Comparison of ENCODE assay signal across 8 mouse cellular contexts in the genomic region with DNA sequence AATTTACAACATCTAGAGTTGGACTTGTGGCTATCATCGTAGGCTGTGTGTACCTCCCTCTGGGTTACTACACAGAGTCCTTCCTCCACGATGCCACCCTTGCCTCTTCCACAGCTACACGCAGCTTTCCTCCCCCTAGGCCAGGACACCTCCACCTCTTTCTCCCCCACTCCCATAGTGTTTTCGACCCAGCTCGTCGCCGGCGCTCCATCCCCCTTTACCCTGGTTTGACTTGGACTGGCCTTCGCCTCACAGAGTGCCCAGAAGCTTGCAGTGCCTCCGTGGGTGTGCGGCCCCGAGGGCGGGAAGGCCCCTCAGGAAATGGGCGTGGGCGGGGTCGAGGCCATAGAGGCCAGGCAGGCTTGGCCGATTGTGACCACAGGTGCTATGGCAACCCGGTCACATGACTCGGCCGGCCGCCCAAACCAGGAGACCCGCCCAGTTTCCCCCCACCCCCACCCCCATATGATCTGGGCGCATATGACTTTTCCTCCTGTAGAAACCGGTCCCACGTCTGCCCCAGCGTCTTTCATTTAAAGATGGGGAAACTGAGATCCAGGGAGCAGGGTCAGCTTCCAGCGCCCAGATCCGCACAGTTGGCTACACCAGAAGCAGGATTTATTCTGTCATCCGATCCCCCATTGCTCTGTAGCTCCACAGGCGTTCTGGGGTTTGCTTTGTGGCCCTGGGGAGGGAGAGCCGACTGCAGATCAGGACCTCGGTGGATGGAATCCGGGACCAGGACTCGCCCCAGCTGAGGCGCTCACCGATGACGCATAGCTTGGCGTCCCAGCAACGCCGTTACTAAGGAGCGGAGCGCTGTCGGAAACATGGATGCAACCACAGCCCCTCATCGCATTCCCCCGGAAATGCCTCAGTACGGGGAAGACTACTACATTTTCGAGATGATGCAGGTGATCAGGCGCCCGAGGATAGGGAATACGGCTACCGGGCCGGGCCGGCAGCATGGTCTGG. TPM values are rescaled to one million over a fixed set of nuclear protein-coding genes. Genes with fewer than 3 reads are reported as not detected.
DNase-seq lines count a peak whose midpoint lies in the region; ATAC-seq and TF ChIP-seq lines count a peak whose summit lies in the region.

A gene (minus strand): TSS at position 367 of the 975 bp plus-strand sequence.
A gene (plus strand): TSS at position 804 of the 975 bp plus-strand sequence.

- H3K4me2 ChIP-seq in embryonic facial prominence, embryonic 14.5 days (ENCODE audit: low read depth, low read length), result peak within 1 kb of the TSS; percentile 95
- peak within 1 kb of the TSS; percentile 92 for H3K4me2 ChIP-seq in heart, embryonic 11.5 days
- peak within 1 kb of the TSS; percentile 92 for H3K4me2 ChIP-seq in kidney, embryonic 16.5 days (replicated peaks; ENCODE audit: low read depth, low read length)
- peak within 1 kb of the TSS; percentile 91 for H3K4me2 ChIP-seq in myocyte (ENCODE audit: low read depth)

- peak within 1 kb of the TSS; percentile 69 for H3K27ac ChIP-seq in embryonic facial prominence, embryonic 14.5 days (replicated peaks; ENCODE audit: low read depth, low read length)
- peak within 1 kb of the TSS; percentile 66 for H3K27ac ChIP-seq in heart, embryonic 11.5 days (ENCODE audit: low read depth, low read length)
- peak within 1 kb of the TSS; percentile 79 for H3K27ac ChIP-seq in kidney, embryonic 16.5 days (ENCODE audit: low read length)
- H3K27ac ChIP-seq in liver, adult 2 months (replicated peaks; ENCODE audit: insufficient read depth, low read depth, low read length), result no peak within 1 kb of the TSS

- H3ac ChIP-seq in myocyte (ENCODE audit: control insufficient read depth, insufficient read length), result peak within 1 kb of the TSS; percentile 5

- no peaks in the 10 kb centered on the region for H3K9me3 ChIP-seq in embryonic facial prominence, embryonic 14.5 days (ENCODE audit: control insufficient read depth, low read length)
- H3K9me3 ChIP-seq in heart, embryonic 11.5 days (replicated peaks; ENCODE audit: control insufficient read depth, low read length), result no peaks in the 10 kb centered on the region
- H3K9me3 ChIP-seq in kidney, embryonic 16.5 days (ENCODE audit: low read length), result no peaks in the 10 kb centered on the region

- ATAC-seq in embryonic facial prominence, embryonic 14.5 days (ENCODE audit: low read depth), result peak; percentile 90
- ATAC-seq in heart, embryonic 11.5 days (replicated peaks; ENCODE audit: insufficient number of reproducible peaks, low FRiP score, low TSS enrichment), result peak; percentile 81
- peak; percentile 91 for ATAC-seq in kidney, embryonic 16.5 days (ENCODE audit: low FRiP score, low TSS enrichment)

- no peaks in the 10 kb centered on the region for H3K79me2 ChIP-seq in liver, adult 2 months (ENCODE audit: control insufficient read depth, insufficient read depth, low read length)
- H3K79me2 ChIP-seq in myocyte (ENCODE audit: control insufficient read depth, insufficient read depth), result no peaks in the 10 kb centered on the region

- no peak for TF ChIP-seq CTCF in liver, adult 2 months (IDR thresholded peaks at IDR 0.05; ENCODE audit: low read depth, low read length)

- 2% methylated on average over 49 of the region's 53 CpGs for WGBS in embryonic facial prominence, embryonic 14.5 days
- 2% methylated on average over 53 of the region's 53 CpGs for WGBS in heart, embryonic 11.5 days (ENCODE audit: insufficient replicate concordance)
- under 1% methylated on average over 53 of the region's 53 CpGs for WGBS in kidney, embryonic 16.5 days
- WGBS in liver, adult 2 months, result 5% methylated on average over 53 of the region's 53 CpGs

- peak within 1 kb of the TSS; percentile 75 for H3K9ac ChIP-seq in embryonic facial prominence, embryonic 14.5 days (ENCODE audit: low read depth, low read length)
- peak within 1 kb of the TSS; percentile 77 for H3K9ac ChIP-seq in heart, embryonic 11.5 days (ENCODE audit: low read depth, low read length)
- peak within 1 kb of the TSS; percentile 78 for H3K9ac ChIP-seq in kidney, embryonic 16.5 days (replicated peaks; ENCODE audit: low read length)
- peak within 1 kb of the TSS; percentile 30; the same call in 1 of the 2 replicates for H3K9ac ChIP-seq in liver, adult 2 months (ENCODE audit: low read depth, low read length)

- TF ChIP-seq POLR2A in liver, adult 2 months (IDR thresholded peaks at IDR 0.05; ENCODE audit: extremely low read depth, insufficient read depth, low read length), result no peak
- TF ChIP-seq POLR2A in myocyte (IDR thresholded peaks at IDR 0.05; ENCODE audit: insufficient read length, low read depth), result no peak

- no peaks in the 10 kb centered on the region for H3K36me3 ChIP-seq in embryonic facial prominence, embryonic 14.5 days (ENCODE audit: control insufficient read depth, insufficient read depth, low read length)
- H3K36me3 ChIP-seq in heart, embryonic 11.5 days (ENCODE audit: control insufficient read depth, insufficient read depth, low read length), result no peaks in the 10 kb centered on the region
- H3K36me3 ChIP-seq in kidney, embryonic 16.5 days (ENCODE audit: insufficient read depth, low read length), result no peaks in the 10 kb centered on the region
- H3K36me3 ChIP-seq in liver, adult 2 months (ENCODE audit: control insufficient read depth, insufficient read depth, low read length), result no peaks in the 10 kb centered on the region
- no peaks in the 10 kb centered on the region for H3K36me3 ChIP-seq in myocyte (ENCODE audit: control insufficient read depth, insufficient read depth)

- H3K4me3 ChIP-seq in embryonic facial prominence, embryonic 14.5 days (ENCODE audit: low read depth, low read length), result peak within 1 kb of the TSS; percentile 64
- H3K4me3 ChIP-seq in heart, embryonic 11.5 days (ENCODE audit: low read depth, low read length), result peak within 1 kb of the TSS; percentile 68
- H3K4me3 ChIP-seq in kidney, embryonic 16.5 days (ENCODE audit: low read length), result peak within 1 kb of the TSS; percentile 65
- H3K4me3 ChIP-seq in liver, adult 2 months (ENCODE audit: insufficient read depth, low read depth, low read length), result peak within 1 kb of the TSS; percentile 49
- peak within 1 kb of the TSS; percentile 52 for H3K4me3 ChIP-seq in myocyte

- peaks cover 9% of the 10 kb centered on the region for H3K4me1 ChIP-seq in embryonic facial prominence, embryonic 14.5 days (ENCODE audit: control insufficient read depth, insufficient read depth, low read length)
- H3K4me1 ChIP-seq in heart, embryonic 11.5 days (ENCODE audit: control insufficient read depth, insufficient read depth, low read length), result peaks cover 10% of the 10 kb centered on the region
- H3K4me1 ChIP-seq in kidney, embryonic 16.5 days (ENCODE audit: insufficient read depth, low read length), result peaks cover 19% of the 10 kb centered on the region
- H3K4me1 ChIP-seq in liver, adult 2 months (ENCODE audit: control insufficient read depth, insufficient read depth, low read length), result 0 out of 2 replicates have a peak, but pooled peaks cover 3% of the 10 kb centered on the region

- DNase-seq in 416B (ENCODE audit: low read depth), result peak; percentile 77
- peak; percentile 50 to 63 for DNase-seq in adrenal gland, postnatal 4 days (ENCODE audit: low spot score in 2 of 2)
- DNase-seq in embryonic facial prominence, embryonic 14.5 days (ENCODE audit: low spot score), result peak; percentile 90
- peak; percentile 6 for DNase-seq in liver, adult 2 months (ENCODE audit: extremely low read depth, low read depth, low spot score)
- peak; percentile 69 to 82 for DNase-seq in spleen, postnatal 4 days (ENCODE audit: low spot score in 2 of 2)

- no peaks in the 10 kb centered on the region for H3K27me3 ChIP-seq in embryonic facial prominence, embryonic 14.5 days (replicated peaks; ENCODE audit: control insufficient read depth, insufficient read depth, low read length)
- no peaks in the 10 kb centered on the region for H3K27me3 ChIP-seq in heart, embryonic 11.5 days (ENCODE audit: control insufficient read depth, insufficient read depth, low read length)
- no peaks in the 10 kb centered on the region for H3K27me3 ChIP-seq in kidney, embryonic 16.5 days (ENCODE audit: insufficient read depth, low read length)
- H3K27me3 ChIP-seq in liver, adult 2 months (ENCODE audit: control insufficient read depth, insufficient read depth, low read length), result no peaks in the 10 kb centered on the region
- peaks cover 24% of the 10 kb centered on the region for H3K27me3 ChIP-seq in myocyte (ENCODE audit: control insufficient read depth, insufficient read depth, insufficient read length)

TF ChIP-seq in myocyte, 11 proteins besides CTCF, POLR2A, EP300 and RAD21:
- TF ChIP-seq MAX (IDR thresholded peaks at IDR 0.05; ENCODE audit: low read depth) (no peak), USF1 (IDR thresholded peaks at IDR 0.05; ENCODE audit: low read depth) (peak; percentile 48), POLR2AphosphoS2 (IDR thresholded peaks at IDR 0.05; ENCODE audit: insufficient read length, low read depth) (no peak), MYOG (IDR thresholded peaks at IDR 0.05; ENCODE audit: control insufficient read depth in 1 of 3, insufficient read depth in 1 of 3, insufficient read length in 2 of 3, low read depth in 2 of 3) (no peak), REST (IDR thresholded peaks at IDR 0.05; ENCODE audit: insufficient read depth, insufficient read length) (no peak), SRF (IDR thresholded peaks at IDR 0.05; ENCODE audit: control insufficient read depth, insufficient read length, low read depth) (no peak), E2F4 (IDR thresholded peaks at IDR 0.05; ENCODE audit: insufficient read depth) (no peak)

RNA-seq across cellular contexts. Expression of the first gene that starts in this region (rescaled TPM):
- total RNA-seq in adrenal gland, postnatal 4 days (2021), result 1 to 10 TPM; 1.2 to 2.0 TPM
- 3.2 and 4.4 TPM in 2 replicates for polyA plus RNA-seq in embryonic facial prominence, embryonic 14.5 days (2014; fragmentation: Nextera tagmentation; extraction: Ambion mirVana)
- 2.4 and 3.0 TPM in 2 replicates for polyA plus RNA-seq in heart, embryonic 11.5 days (2014; fragmentation: Nextera tagmentation; extraction: Ambion mirVana)
- 2.3 and 2.7 TPM in 2 replicates for polyA plus RNA-seq in kidney, embryonic 16.5 days (2015; fragmentation: Nextera tagmentation; extraction: Ambion mirVana)
- total RNA-seq in liver, adult 2 months (2014; rRNA removed), result 0.60 TPM in 1 of 2 replicates, not detected in the other
- polyA plus RNA-seq in liver, adult 2 months (2012; rRNA removed), result 0.16 and 0.26 TPM in 2 replicates
- polyA plus RNA-seq in myocyte (2012; fragmentation: generic; extraction: Trizol), result 0.47 TPM

RNA-seq across cellular contexts. Expression of the second gene that starts in this region (rescaled TPM):
- under 1 TPM; 0.45 to 0.90 TPM for total RNA-seq in adrenal gland, postnatal 4 days (2021)
- 1.2 and 2.0 TPM in 2 replicates for polyA plus RNA-seq in embryonic facial prominence, embryonic 14.5 days (2014; fragmentation: Nextera tagmentation; extraction: Ambion mirVana)
- 0.45 and 1.2 TPM in 2 replicates for polyA plus RNA-seq in heart, embryonic 11.5 days (2014; fragmentation: Nextera tagmentation; extraction: Ambion mirVana)
- 0.94 and 1.2 TPM in 2 replicates for polyA plus RNA-seq in kidney, embryonic 16.5 days (2015; fragmentation: Nextera tagmentation; extraction: Ambion mirVana)
- not detected in 2 replicates for total RNA-seq in liver, adult 2 months (2014; rRNA removed)
- polyA plus RNA-seq in liver, adult 2 months (2012; rRNA removed), result 0.09 TPM in 1 of 2 replicates, not detected in the other
- polyA plus RNA-seq in myocyte (2012; fragmentation: generic; extraction: Trizol), result 0.59 TPM

Comparison
In these comparisons a context has a peak if more than half of its experiments do, and no peak if none do; other contexts are left out.
1. Peak in DNase-seq, H3K4me3 ChIP-seq and H3K9ac ChIP-seq in liver, adult 2 months; RNA of the genes that start here not detected or under 1 TPM.
2. DNase-seq: peak in every context shown above with its lines; median percentile 90 in embryonic facial prominence, embryonic 14.5 days; 77 in 416B; 76 in spleen, postnatal 4 days; 56 in adrenal gland, postnatal 4 days; 6 in liver, adult 2 months.